Mouse (Mus musculus) MEL-GATA-1-ER (cell line): ENCODE measurements around the gene Kif16b.
"Not testable (repeated sequence)": the region's sequence is repeated elsewhere in the genome, so short reads cannot be mapped to it uniquely, and the experiment has no call there.

Source experiments
- DNase-seq: peaks from one replicate; pipeline ENCODE4 v3.0.0-alpha.2; 2012; ENCODE audit warnings: low read depth; ENCODE audit errors: extremely low read depth

Gene Kif16b

GRCm38 (mm10) chr2:142596176-142597170, 304.9 kb downstream of the Kif16b start:
- DNase-seq: no peak

DNA sequence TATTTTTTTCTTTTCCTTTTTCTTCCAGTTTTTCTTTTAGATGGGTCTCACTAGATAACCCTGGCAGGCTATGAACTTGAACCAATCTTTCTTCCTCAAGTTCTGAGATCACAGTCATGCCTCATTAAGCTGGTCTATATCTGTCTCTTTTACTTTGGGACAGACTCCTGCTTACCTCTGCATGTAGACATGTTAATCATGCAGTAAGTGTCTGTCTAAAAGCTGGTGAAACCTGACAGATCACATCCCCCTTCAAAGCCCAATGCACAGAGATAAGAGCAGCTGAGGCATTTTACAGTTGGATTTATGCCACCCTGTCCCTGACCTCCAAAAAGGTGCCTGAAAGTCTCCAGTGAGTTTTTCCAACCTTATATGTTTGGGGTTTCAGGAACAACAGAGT, 310.4 kb downstream of the Kif16b start:
- no peak for DNase-seq

- no peak for DNase-seq
Observed at GRCm38 (mm10) chr2:142590284-142590724, 311.0 kb downstream of the Kif16b start.

- DNase-seq: no peak
Observed at GRCm38 (mm10) chr2:142589403-142590283, 311.7 kb downstream of the Kif16b start.

DNA sequence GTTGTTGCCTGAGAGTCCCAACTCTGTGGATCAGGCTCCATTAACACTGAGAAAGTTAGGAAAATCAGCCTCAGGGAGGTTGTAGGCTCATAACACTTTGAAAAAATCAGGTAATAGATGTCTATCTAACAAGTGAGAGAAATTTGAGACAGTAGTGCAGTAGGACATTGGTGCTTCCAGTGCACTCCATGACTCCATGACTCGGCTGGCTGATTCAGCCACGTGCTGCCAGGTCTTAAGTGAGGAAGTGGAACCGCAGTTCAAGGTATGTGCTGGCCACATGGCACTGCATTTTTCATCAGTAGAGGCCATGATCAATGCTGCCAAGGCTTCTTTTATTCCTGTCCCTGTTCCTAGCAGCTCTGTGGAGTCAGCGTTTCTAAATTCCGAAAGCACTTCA, 315.5 kb downstream of the Kif16b start:
- DNase-seq: no peak

- no peak for DNase-seq
Observed at GRCm38 (mm10) chr2:142584851-142585737, 316.2 kb downstream of the Kif16b start.

DNA sequence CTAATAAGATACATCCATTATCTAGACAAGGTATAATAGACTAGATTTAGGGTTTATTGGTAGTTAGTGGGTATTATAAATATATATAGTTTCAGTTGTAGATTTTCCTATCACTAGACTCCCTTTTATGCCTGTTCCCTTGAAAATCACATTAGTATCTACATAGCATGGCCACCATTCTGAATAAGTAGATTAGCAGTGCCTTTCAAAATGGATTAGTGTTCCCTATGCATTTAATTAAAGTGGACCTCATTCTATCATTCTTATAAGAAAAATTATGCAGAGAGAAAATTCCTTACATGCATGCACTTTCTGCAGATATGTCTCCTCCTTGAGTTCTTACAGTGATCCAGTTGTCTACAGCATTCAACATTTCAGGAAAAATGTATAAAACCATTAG, 320.9 kb downstream of the Kif16b start:
- no peak for DNase-seq

DNA sequence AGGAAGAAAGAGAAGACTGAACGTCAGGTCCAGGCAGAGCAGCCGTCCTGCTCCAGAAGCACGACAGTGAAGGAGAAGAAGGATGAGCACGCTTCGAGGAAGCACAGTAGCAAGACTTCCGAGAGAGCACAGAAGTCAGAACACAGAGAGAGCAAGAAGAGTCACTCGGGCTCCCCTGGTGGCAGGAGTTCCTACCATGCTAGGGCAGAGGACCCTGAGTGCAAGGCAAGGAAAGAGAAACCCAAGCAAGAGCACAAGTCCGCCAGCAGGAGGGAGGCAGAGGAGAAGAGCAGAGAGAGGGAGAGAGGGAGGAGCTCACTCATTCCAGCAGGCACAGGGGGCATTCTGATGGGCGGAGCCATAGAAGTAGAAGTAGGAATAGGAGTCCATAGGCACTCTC, 323.9 kb downstream of the Kif16b start:
- DNase-seq: not testable (repeated sequence)

GRCm38 (mm10) chr2:142569771-142570170, 331.6 kb downstream of the Kif16b start:
- DNase-seq: no peak
